Mouse (Mus musculus): ENCODE measurements around the gene Fam160a2. TPM values are rescaled to one million over a fixed set of nuclear protein-coding genes. Genes with fewer than 3 reads are reported as not detected.

Gene Fam160a2
- polyA plus RNA-seq, 1 experiment from 2014 or later, result 47.0 TPM

Other genes with a start within 250 kb of the Fam160a2 start
- not detected in 2 replicates for gene Olfr684, start 236.4 kb downstream of the Fam160a2 start, polyA plus RNA-seq (2016; fragmentation: Nextera tagmentation; extraction: Ambion mirVana)
- gene Olfr685, start 214.0 kb downstream of the Fam160a2 start, polyA plus RNA-seq (2016; fragmentation: Nextera tagmentation; extraction: Ambion mirVana), result not detected in 2 replicates
- not detected in 2 replicates for gene Olfr686, start 192.6 kb downstream of the Fam160a2 start, polyA plus RNA-seq (2016; fragmentation: Nextera tagmentation; extraction: Ambion mirVana)
- not detected in 2 replicates for gene Olfr688, start 112.0 kb downstream of the Fam160a2 start, polyA plus RNA-seq (2016; fragmentation: Nextera tagmentation; extraction: Ambion mirVana)
- gene Olfr689, start 88.9 kb downstream of the Fam160a2 start, polyA plus RNA-seq (2016; fragmentation: Nextera tagmentation; extraction: Ambion mirVana), result not detected in 2 replicates
- gene Olfr690, start 66.0 kb downstream of the Fam160a2 start, polyA plus RNA-seq (2016; fragmentation: Nextera tagmentation; extraction: Ambion mirVana), result not detected in 2 replicates
- gene Olfr691, start 57.8 kb downstream of the Fam160a2 start, polyA plus RNA-seq (2016; fragmentation: Nextera tagmentation; extraction: Ambion mirVana), result 0.14 and 0.15 TPM in 2 replicates
- not detected in 2 replicates for gene Olfr692, start 31.8 kb downstream of the Fam160a2 start, polyA plus RNA-seq (2016; fragmentation: Nextera tagmentation; extraction: Ambion mirVana)
- not detected in 2 replicates for gene Gm5901, start 25.0 kb downstream of the Fam160a2 start, polyA plus RNA-seq (2016; fragmentation: Nextera tagmentation; extraction: Ambion mirVana)
- 0.05 TPM in 1 of 2 replicates, not detected in the other for gene Cnga4, start 4.5 kb upstream of the Fam160a2 start, polyA plus RNA-seq (2016; fragmentation: Nextera tagmentation; extraction: Ambion mirVana)
- gene Cckbr, start 25.7 kb upstream of the Fam160a2 start, polyA plus RNA-seq (2016; fragmentation: Nextera tagmentation; extraction: Ambion mirVana), result 0.05 TPM in 2 replicates
- gene Cavin3, start 82.2 kb upstream of the Fam160a2 start, polyA plus RNA-seq (2016; fragmentation: Nextera tagmentation; extraction: Ambion mirVana), result 20.4 and 21.6 TPM in 2 replicates
- 26.1 and 31.9 TPM in 2 replicates for gene Smpd1, start 154.3 kb upstream of the Fam160a2 start, polyA plus RNA-seq (2016; fragmentation: Nextera tagmentation; extraction: Ambion mirVana)
- 76.9 and 81.9 TPM in 2 replicates for gene Apbb1, start 181.6 kb upstream of the Fam160a2 start, polyA plus RNA-seq (2016; fragmentation: Nextera tagmentation; extraction: Ambion mirVana)
- 0.48 TPM in 1 of 2 replicates, not detected in the other for gene Hpx, start 200.1 kb upstream of the Fam160a2 start, polyA plus RNA-seq (2016; fragmentation: Nextera tagmentation; extraction: Ambion mirVana)
- gene Trim3, start 233.5 kb upstream of the Fam160a2 start, polyA plus RNA-seq (2016; fragmentation: Nextera tagmentation; extraction: Ambion mirVana), result 24.5 and 31.2 TPM in 2 replicates
- gene Timm10b, start 240.0 kb upstream of the Fam160a2 start, polyA plus RNA-seq (2016; fragmentation: Nextera tagmentation; extraction: Ambion mirVana), result 173 and 196 TPM in 2 replicates
- gene Arfip2, start 240.4 kb upstream of the Fam160a2 start, polyA plus RNA-seq (2016; fragmentation: Nextera tagmentation; extraction: Ambion mirVana), result 60.0 and 67.4 TPM in 2 replicates
- gene Gm45799, start 240.5 kb upstream of the Fam160a2 start, polyA plus RNA-seq (2016; fragmentation: Nextera tagmentation; extraction: Ambion mirVana), result 14.0 and 17.1 TPM in 2 replicates

Measured in limb, embryonic 10.5 days (tissue).